Mouse (Mus musculus) liver, adult 2 months (tissue): ENCODE data around the gene Kncn.

ENCODE experiments used
- CTCF ChIP-seq: fragments of 200-500 bp; IDR thresholded peaks from 2 replicates; pipeline ENCODE4 v1.5.1; 2011; ENCODE audit warnings: low read depth, low read length, control low read depth
- POLR2A ChIP-seq: fragments of 200-500 bp; IDR thresholded peaks from 2 replicates; pipeline ENCODE4 v1.6.1; 2011; ENCODE audit warnings: low read length, control low read depth; ENCODE audit not compliant: insufficient read depth; ENCODE audit errors: extremely low read depth

GRCm38 (mm10) chr4:115890066-115890465, 5.9 kb downstream of the Kncn start:
- TF ChIP-seq POLR2A (no peak), CTCF (no peak)
